ENCODE assay signal across 17 mouse cellular contexts in genomic region chr17:30129220-30129619, GRCm38 (mm10).
"Had no signal": no experiment of that assay in that cellular context is flagged by ENCODE, and none has a peak within 500 bp of the region (broad histone marks: within the 10 kb centered on the region; RNA-seq: fewer than 3 reads in every experiment).

No protein-coding gene starts in this region.

- ATAC-seq: lung, postnatal 0 days; midbrain, embryonic 13.5 days; midbrain, embryonic 15.5 days had no signal

- H3K4me2 ChIP-seq: lung, embryonic 15.5 days; midbrain, embryonic 11.5 days; midbrain, embryonic 13.5 days; midbrain, embryonic 15.5 days; neural tube, embryonic 12.5 days; stomach, embryonic 15.5 days had no signal

- DNase-seq: lung, adult 2 months; lung, postnatal 14 days; lung, postnatal 36 days; right cerebral cortex, postnatal 14 days; thymus, adult 2 months; thymus, postnatal 25 days; thymus, postnatal 4 days had no signal

- H3K27ac ChIP-seq: lung, embryonic 15.5 days; macrophage; neural tube, embryonic 12.5 days; stomach, embryonic 15.5 days; stomach, postnatal 0 days had no signal

- H3K4me3 ChIP-seq: lung, embryonic 15.5 days; megakaryocyte, embryonic 14.5 days; midbrain, embryonic 13.5 days; midbrain, embryonic 15.5 days; neural tube, embryonic 12.5 days; stomach, embryonic 15.5 days had no signal

- H3K27me3 ChIP-seq: lung, embryonic 15.5 days; megakaryocyte, embryonic 14.5 days; midbrain, embryonic 13.5 days; midbrain, embryonic 15.5 days; neural tube, embryonic 12.5 days; stomach, embryonic 15.5 days had no signal

- H3K9me3 ChIP-seq: lung, embryonic 15.5 days; megakaryocyte, embryonic 14.5 days; midbrain, embryonic 13.5 days; midbrain, embryonic 15.5 days; neural tube, embryonic 12.5 days; stomach, embryonic 15.5 days had no signal

- H3K4me1 ChIP-seq: neural tube, embryonic 12.5 days had no signal

- H3K36me3 ChIP-seq: lung, embryonic 15.5 days; midbrain, embryonic 13.5 days; midbrain, embryonic 15.5 days; neural tube, embryonic 12.5 days; stomach, embryonic 15.5 days had no signal

- H3K9ac ChIP-seq: lung, embryonic 15.5 days; midbrain, embryonic 13.5 days; midbrain, embryonic 15.5 days; neural tube, embryonic 12.5 days; stomach, embryonic 15.5 days had no signal
